Mouse (Mus musculus): Measurements from ENCODE around the gene Slc25a19. TPM values are rescaled to one million over a fixed set of nuclear protein-coding genes. Genes with fewer than 3 reads are reported as not detected.

Gene Slc25a19
- polyA plus RNA-seq, 1 experiment from 2014 or later: 24.3 TPM

GRCm38 (mm10) chr11:115663676-115664335, 35.7 kb upstream of the Slc25a19 start:
- ATAC-seq (ENCODE audit: insufficient number of reproducible peaks, insufficient read depth, low FRiP score, low read depth): no peak
- H3K27me3 ChIP-seq (ENCODE audit: control insufficient read depth, insufficient read depth, low read length): no peaks in the 10 kb centered on the region
- no peaks in the 10 kb centered on the region for H3K4me1 ChIP-seq (ENCODE audit: control insufficient read depth, insufficient read depth, low read length)
- no peak overlapping the region for H3K27ac ChIP-seq (ENCODE audit: low read length)
- no peaks in the 10 kb centered on the region for H3K36me3 ChIP-seq (ENCODE audit: control insufficient read depth, insufficient read depth, low read length)
- no peak overlapping the region for H3K4me3 ChIP-seq (ENCODE audit: low read depth, low read length)
- no peak overlapping the region for H3K4me2 ChIP-seq (replicated peaks; ENCODE audit: low read depth, low read length)
- 77% methylated on average over 4 of the region's 4 CpGs for WGBS
- H3K9me3 ChIP-seq (ENCODE audit: control insufficient read depth, low read depth, low read length): no peaks in the 10 kb centered on the region
- H3K9ac ChIP-seq (replicated peaks; ENCODE audit: low read depth, low read length): no peak overlapping the region

- Histone ChIP-seq H3K9me3 (ENCODE audit: control insufficient read depth, low read depth, low read length) (no peaks in the 10 kb centered on the region), H3K4me1 (ENCODE audit: control insufficient read depth, insufficient read depth, low read length) (no peaks in the 10 kb centered on the region), H3K4me3 (ENCODE audit: low read depth, low read length) (no peak overlapping the region), H3K27me3 (ENCODE audit: control insufficient read depth, insufficient read depth, low read length) (no peaks in the 10 kb centered on the region), H3K9ac (replicated peaks; ENCODE audit: low read depth, low read length) (no peak overlapping the region), H3K4me2 (replicated peaks; ENCODE audit: low read depth, low read length) (no peak overlapping the region), H3K27ac (ENCODE audit: low read length) (no peak overlapping the region), H3K36me3 (ENCODE audit: control insufficient read depth, insufficient read depth, low read length) (no peaks in the 10 kb centered on the region)
- 96% methylated on average over 4 of the region's 4 CpGs for WGBS
- ATAC-seq (ENCODE audit: insufficient number of reproducible peaks, insufficient read depth, low FRiP score, low read depth): no peak
Observed at GRCm38 (mm10) chr11:115660376-115660775, 32.3 kb upstream of the Slc25a19 start.

DNA sequence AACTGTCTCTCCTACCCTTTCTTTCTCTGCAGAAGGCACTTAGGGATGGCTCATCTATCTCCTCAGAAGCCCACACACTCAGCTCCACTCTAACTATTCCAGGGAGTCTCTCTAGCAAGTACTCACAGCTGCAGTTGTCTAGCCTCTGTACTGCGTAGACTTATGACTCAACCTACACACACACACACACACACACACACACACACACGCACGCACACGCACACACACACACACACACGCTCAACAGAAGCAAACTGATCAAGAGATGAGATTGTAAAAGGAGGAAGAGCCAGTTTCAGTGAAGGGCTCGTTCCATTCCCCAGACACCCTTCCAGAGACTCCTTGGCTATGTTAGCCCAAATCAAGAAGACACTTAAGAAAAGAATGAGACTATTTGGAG, 30.4 kb upstream of the Slc25a19 start:
- Histone ChIP-seq H3K9ac (replicated peaks; ENCODE audit: low read depth, low read length) (no peak overlapping the region), H3K9me3 (ENCODE audit: control insufficient read depth, low read depth, low read length) (no peaks in the 10 kb centered on the region), H3K36me3 (ENCODE audit: control insufficient read depth, insufficient read depth, low read length) (peaks cover 2% of the 10 kb centered on the region), H3K4me2 (replicated peaks; ENCODE audit: low read depth, low read length) (no peak overlapping the region), H3K27ac (ENCODE audit: low read length) (no peak overlapping the region), H3K4me1 (ENCODE audit: control insufficient read depth, insufficient read depth, low read length) (no peaks in the 10 kb centered on the region), H3K27me3 (ENCODE audit: control insufficient read depth, insufficient read depth, low read length) (no peaks in the 10 kb centered on the region), H3K4me3 (ENCODE audit: low read depth, low read length) (no peak overlapping the region)
- 88% methylated on average over 6 of the region's 6 CpGs for WGBS
- ATAC-seq (ENCODE audit: insufficient number of reproducible peaks, insufficient read depth, low FRiP score, low read depth): no peak

GRCm38 (mm10) chr11:115654128-115654527, 26.0 kb upstream of the Slc25a19 start:
- Histone ChIP-seq H3K27ac (ENCODE audit: low read length) (no peak overlapping the region), H3K4me1 (ENCODE audit: control insufficient read depth, insufficient read depth, low read length) (no peaks in the 10 kb centered on the region), H3K36me3 (ENCODE audit: control insufficient read depth, insufficient read depth, low read length) (peaks cover 8% of the 10 kb centered on the region), H3K4me2 (replicated peaks; ENCODE audit: low read depth, low read length) (no peak overlapping the region), H3K27me3 (ENCODE audit: control insufficient read depth, insufficient read depth, low read length) (no peaks in the 10 kb centered on the region), H3K4me3 (ENCODE audit: low read depth, low read length) (no peak overlapping the region), H3K9ac (replicated peaks; ENCODE audit: low read depth, low read length) (no peak overlapping the region), H3K9me3 (ENCODE audit: control insufficient read depth, low read depth, low read length) (no peaks in the 10 kb centered on the region)
- ATAC-seq (ENCODE audit: insufficient number of reproducible peaks, insufficient read depth, low FRiP score, low read depth): no peak
- 72% methylated on average over 2 of the region's 2 CpGs for WGBS

DNA sequence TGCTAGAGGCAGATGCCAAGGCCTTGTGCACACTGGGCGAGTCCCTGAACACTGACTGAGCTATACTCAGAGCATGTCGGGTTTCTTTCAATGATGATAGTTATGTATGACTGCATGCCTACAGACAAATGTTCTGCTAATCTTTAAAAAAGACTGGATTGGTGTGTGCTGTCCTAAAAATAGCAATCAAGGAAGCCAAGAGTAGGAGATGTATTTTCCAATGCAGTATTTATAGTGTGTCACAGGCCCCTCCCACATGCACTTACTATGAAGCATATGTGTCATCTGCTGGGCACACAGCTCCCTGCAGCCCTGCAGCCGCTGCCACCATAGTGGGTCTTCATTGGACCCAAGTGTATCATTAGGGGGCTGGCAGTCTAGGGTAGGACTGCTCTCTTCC, 25.1 kb upstream of the Slc25a19 start:
- no peak for ATAC-seq (ENCODE audit: insufficient number of reproducible peaks, insufficient read depth, low FRiP score, low read depth)
- H3K36me3 ChIP-seq (ENCODE audit: control insufficient read depth, insufficient read depth, low read length): peaks cover 8% of the 10 kb centered on the region
- no peaks in the 10 kb centered on the region for H3K27me3 ChIP-seq (ENCODE audit: control insufficient read depth, insufficient read depth, low read length)
- H3K4me3 ChIP-seq (ENCODE audit: low read depth, low read length): no peak overlapping the region
- H3K9ac ChIP-seq (replicated peaks; ENCODE audit: low read depth, low read length): no peak overlapping the region
- no peaks in the 10 kb centered on the region for H3K9me3 ChIP-seq (ENCODE audit: control insufficient read depth, low read depth, low read length)
- H3K4me2 ChIP-seq (replicated peaks; ENCODE audit: low read depth, low read length): no peak overlapping the region
- 88% methylated on average over 3 of the region's 3 CpGs for WGBS
- H3K27ac ChIP-seq (ENCODE audit: low read length): no peak overlapping the region
- no peaks in the 10 kb centered on the region for H3K4me1 ChIP-seq (ENCODE audit: control insufficient read depth, insufficient read depth, low read length)

- 94% methylated on average over 3 of the region's 3 CpGs for WGBS
- no peak overlapping the region for H3K4me3 ChIP-seq (ENCODE audit: low read depth, low read length)
- peaks cover 8% of the 10 kb centered on the region for H3K36me3 ChIP-seq (ENCODE audit: control insufficient read depth, insufficient read depth, low read length)
- H3K9me3 ChIP-seq (ENCODE audit: control insufficient read depth, low read depth, low read length): no peaks in the 10 kb centered on the region
- no peak for ATAC-seq (ENCODE audit: insufficient number of reproducible peaks, insufficient read depth, low FRiP score, low read depth)
- no peak overlapping the region for H3K9ac ChIP-seq (replicated peaks; ENCODE audit: low read depth, low read length)
- H3K27ac ChIP-seq (ENCODE audit: low read length): no peak overlapping the region
- no peaks in the 10 kb centered on the region for H3K27me3 ChIP-seq (ENCODE audit: control insufficient read depth, insufficient read depth, low read length)
- H3K4me2 ChIP-seq (replicated peaks; ENCODE audit: low read depth, low read length): no peak overlapping the region
- H3K4me1 ChIP-seq (ENCODE audit: control insufficient read depth, insufficient read depth, low read length): no peaks in the 10 kb centered on the region
Observed at GRCm38 (mm10) chr11:115651680-115652079, 23.6 kb upstream of the Slc25a19 start.

- no peak overlapping the region for H3K4me2 ChIP-seq (replicated peaks; ENCODE audit: low read depth, low read length)
- no peak overlapping the region for H3K27ac ChIP-seq (ENCODE audit: low read length)
- WGBS: 68% methylated on average over 10 of the region's 10 CpGs
- ATAC-seq (ENCODE audit: insufficient number of reproducible peaks, insufficient read depth, low FRiP score, low read depth): no peak
- H3K27me3 ChIP-seq (ENCODE audit: control insufficient read depth, insufficient read depth, low read length): no peaks in the 10 kb centered on the region
- no peak overlapping the region for H3K4me3 ChIP-seq (ENCODE audit: low read depth, low read length)
- no peak overlapping the region for H3K9ac ChIP-seq (replicated peaks; ENCODE audit: low read depth, low read length)
- H3K9me3 ChIP-seq (ENCODE audit: control insufficient read depth, low read depth, low read length): no peaks in the 10 kb centered on the region
- no peaks in the 10 kb centered on the region for H3K4me1 ChIP-seq (ENCODE audit: control insufficient read depth, insufficient read depth, low read length)
- H3K36me3 ChIP-seq (ENCODE audit: control insufficient read depth, insufficient read depth, low read length): peaks cover 8% of the 10 kb centered on the region
Observed at GRCm38 (mm10) chr11:115649706-115650105, 21.6 kb upstream of the Slc25a19 start.

GRCm38 (mm10) chr11:115647459-115647858, 19.4 kb upstream of the Slc25a19 start:
- Histone ChIP-seq H3K9me3 (ENCODE audit: control insufficient read depth, low read depth, low read length) (no peaks in the 10 kb centered on the region), H3K4me3 (ENCODE audit: low read depth, low read length) (no peak overlapping the region), H3K27ac (ENCODE audit: low read length) (no peak overlapping the region), H3K27me3 (ENCODE audit: control insufficient read depth, insufficient read depth, low read length) (no peaks in the 10 kb centered on the region), H3K4me2 (replicated peaks; ENCODE audit: low read depth, low read length) (no peak overlapping the region), H3K4me1 (ENCODE audit: control insufficient read depth, insufficient read depth, low read length) (no peaks in the 10 kb centered on the region), H3K36me3 (ENCODE audit: control insufficient read depth, insufficient read depth, low read length) (no peaks in the 10 kb centered on the region; the same call in 1 of the 2 replicates), H3K9ac (replicated peaks; ENCODE audit: low read depth, low read length) (no peak overlapping the region)
- no peak for ATAC-seq (ENCODE audit: insufficient number of reproducible peaks, insufficient read depth, low FRiP score, low read depth)
- 52% methylated on average over 6 of the region's 6 CpGs for WGBS

- H3K9ac ChIP-seq (replicated peaks; ENCODE audit: low read depth, low read length): no peak overlapping the region
- no peaks in the 10 kb centered on the region for H3K4me1 ChIP-seq (ENCODE audit: control insufficient read depth, insufficient read depth, low read length)
- no peak overlapping the region for H3K27ac ChIP-seq (ENCODE audit: low read length)
- WGBS: 87% methylated on average over 9 of the region's 9 CpGs
- H3K27me3 ChIP-seq (ENCODE audit: control insufficient read depth, insufficient read depth, low read length): no peaks in the 10 kb centered on the region
- H3K36me3 ChIP-seq (ENCODE audit: control insufficient read depth, insufficient read depth, low read length): no peaks in the 10 kb centered on the region; the same call in 1 of the 2 replicates
- H3K4me2 ChIP-seq (replicated peaks; ENCODE audit: low read depth, low read length): no peak overlapping the region
- ATAC-seq (ENCODE audit: insufficient number of reproducible peaks, insufficient read depth, low FRiP score, low read depth): no peak
- no peak overlapping the region for H3K4me3 ChIP-seq (ENCODE audit: low read depth, low read length)
- H3K9me3 ChIP-seq (ENCODE audit: control insufficient read depth, low read depth, low read length): no peaks in the 10 kb centered on the region
Observed at GRCm38 (mm10) chr11:115646439-115646838, 18.3 kb upstream of the Slc25a19 start.

All from stomach, embryonic 14.5 days (tissue).